Mouse (Mus musculus) forebrain, embryonic 11.5 days (tissue): ENCODE data around the gene Trpm3. TPM values are rescaled to one million over a fixed set of nuclear protein-coding genes. Genes with fewer than 3 reads are reported as not detected.

Experiments used
- ATAC-seq: fragments of 200-750 bp; cut with Nextera tagmentation; replicated peaks from 2 replicates; pipeline ENCODE4 v1.8.0; 2017; ENCODE audit warnings: moderate TSS enrichment; ENCODE audit not compliant: low FRiP score
- DNase-seq: peaks from one replicate; pipeline ENCODE4 v3.0.0-alpha.2; 2017; ENCODE audit warnings: low spot score
- H3K27ac ChIP-seq: fragments of 300-500 bp; sonication (generic); 2 replicates; pipeline ENCODE4 v1.5.1; 2014; ENCODE audit warnings: low read depth, low read length
- H3K27me3 ChIP-seq: fragments of 300-500 bp; sonication (generic); 2 replicates; pipeline ENCODE4 v1.6.1; 2014; ENCODE audit warnings: mild to moderate bottlenecking, low read length, mixed read lengths; ENCODE audit not compliant: control insufficient read depth, insufficient read depth
- H3K36me3 ChIP-seq: fragments of 300-500 bp; sonication (generic); 2 replicates; pipeline ENCODE4 v1.6.1; 2014; ENCODE audit warnings: mild to moderate bottlenecking, low read length, moderate library complexity, mixed read lengths; ENCODE audit not compliant: control insufficient read depth, insufficient read depth
- H3K4me1 ChIP-seq: fragments of 300-500 bp; sonication (generic); replicated peaks from 2 replicates; pipeline ENCODE4 v1.6.1; 2014; ENCODE audit warnings: low read length, mixed read lengths; ENCODE audit not compliant: control insufficient read depth, insufficient read depth
- H3K4me2 ChIP-seq: fragments of 300-500 bp; sonication (generic); 2 replicates; pipeline ENCODE4 v1.6.1; 2014; ENCODE audit warnings: low read depth, mild to moderate bottlenecking, low read length, moderate library complexity, mixed read lengths; ENCODE audit not compliant: severe bottlenecking
- H3K4me3 ChIP-seq: fragments of 300-500 bp; sonication (generic); 2 replicates; pipeline ENCODE4 v1.5.1; 2014; ENCODE audit warnings: low read depth, low read length
- H3K9ac ChIP-seq: fragments of 300-500 bp; sonication (generic); 2 replicates; pipeline ENCODE4 v1.6.1; 2014; ENCODE audit warnings: low read length
- H3K9me3 ChIP-seq: fragments of 300-500 bp; sonication (generic); 2 replicates; pipeline ENCODE4 v1.6.1; 2016; ENCODE audit warnings: low read length, mixed read lengths; ENCODE audit not compliant: control insufficient read depth
- WGBS: fragments of 180-500 bp; shearing (Covaris S2); extraction: QIAGEN DNeasy Blood & Tissue Kit; methylation state at CpG from one replicate; pipeline ENCODE4 v1.1.7; 2014; 5-methylcytosine and 5-hydroxymethylcytosine counted together
- polyA plus RNA-seq: library from polyadenylated mRNA; unstranded; fragments of >200 nt; fragmentation: Nextera tagmentation; extraction: Ambion mirVana; gene quantifications from 2 replicates; pipeline ENCODE4 v1.2.1, GENCODE M21; 2014

Gene Trpm3
- polyA plus RNA-seq, 1 experiment from 2014 or later, result 9.2 TPM

- Histone ChIP-seq H3K4me3 (no peak overlapping the region), H3K9me3 (no peaks in the 10 kb centered on the region), H3K9ac (no peak overlapping the region), H3K27ac (no peak overlapping the region), H3K4me1 (no peaks in the 10 kb centered on the region), H3K36me3 (no peaks in the 10 kb centered on the region), H3K27me3 (no peaks in the 10 kb centered on the region), H3K4me2 (no peak overlapping the region)
- WGBS, result 86% methylated on average over 7 of the region's 7 CpGs
- DNase-seq (no peak), ATAC-seq (no peak)
Measured at GRCm38 (mm10) chr19:22930368-22930834, 791.6 kb downstream of the Trpm3 start.

- WGBS, result 83% methylated on average over 6 of the region's 6 CpGs
Measured at GRCm38 (mm10) chr19:22931006-22931405, 792.2 kb downstream of the Trpm3 start.

GRCm38 (mm10) chr19:22935067-22935466 is 796.2 kb downstream of the Trpm3 start:
- WGBS, result 78% methylated on average over 3 of the region's 3 CpGs
- DNase-seq, result no peak
- Histone ChIP-seq H3K4me1 (no peaks in the 10 kb centered on the region), H3K9me3 (no peaks in the 10 kb centered on the region), H3K36me3 (no peaks in the 10 kb centered on the region), H3K27me3 (no peaks in the 10 kb centered on the region), H3K9ac (no peak overlapping the region), H3K4me3 (no peak overlapping the region), H3K4me2 (no peak overlapping the region), H3K27ac (no peak overlapping the region)
- no peak for ATAC-seq

More at GRCm38 (mm10) chr19:22931006-22931405, 792.2 kb downstream of the Trpm3 start:
- no peaks in the 10 kb centered on the region for H3K27me3 ChIP-seq
- no peak overlapping the region for H3K4me2 ChIP-seq
- no peak for DNase-seq
- H3K36me3 ChIP-seq, result no peaks in the 10 kb centered on the region
- no peak overlapping the region for H3K27ac ChIP-seq
- no peak for ATAC-seq
- H3K9me3 ChIP-seq, result no peaks in the 10 kb centered on the region
- no peak overlapping the region for H3K4me3 ChIP-seq
- no peak overlapping the region for H3K9ac ChIP-seq
- H3K4me1 ChIP-seq, result no peaks in the 10 kb centered on the region

- no peaks in the 10 kb centered on the region for H3K27me3 ChIP-seq
- peaks cover 3% of the 10 kb centered on the region; the same call in 1 of the 2 replicates for H3K4me1 ChIP-seq
- H3K27ac ChIP-seq, result no peak overlapping the region
- no peak overlapping the region for H3K4me2 ChIP-seq
- H3K4me3 ChIP-seq, result no peak overlapping the region
- WGBS, result 76% methylated on average over 14 of the region's 14 CpGs
- no peak for DNase-seq
- H3K36me3 ChIP-seq, result no peaks in the 10 kb centered on the region
- H3K9me3 ChIP-seq, result no peaks in the 10 kb centered on the region
- H3K9ac ChIP-seq, result no peak overlapping the region
- ATAC-seq, result no peak
Measured at GRCm38 (mm10) chr19:22938848-22939724, 800.2 kb downstream of the Trpm3 start.

GRCm38 (mm10) chr19:22939836-22940235 is 801.0 kb downstream of the Trpm3 start:
- Histone ChIP-seq H3K4me1 (peaks cover 3% of the 10 kb centered on the region; the same call in 1 of the 2 replicates), H3K36me3 (no peaks in the 10 kb centered on the region), H3K9ac (no peak overlapping the region), H3K9me3 (no peaks in the 10 kb centered on the region), H3K27ac (no peak overlapping the region), H3K4me3 (no peak overlapping the region), H3K27me3 (no peaks in the 10 kb centered on the region), H3K4me2 (no peak overlapping the region)
- DNase-seq (no peak), ATAC-seq (no peak)
- WGBS, result 45% methylated on average over 5 of the region's 5 CpGs

DNA sequence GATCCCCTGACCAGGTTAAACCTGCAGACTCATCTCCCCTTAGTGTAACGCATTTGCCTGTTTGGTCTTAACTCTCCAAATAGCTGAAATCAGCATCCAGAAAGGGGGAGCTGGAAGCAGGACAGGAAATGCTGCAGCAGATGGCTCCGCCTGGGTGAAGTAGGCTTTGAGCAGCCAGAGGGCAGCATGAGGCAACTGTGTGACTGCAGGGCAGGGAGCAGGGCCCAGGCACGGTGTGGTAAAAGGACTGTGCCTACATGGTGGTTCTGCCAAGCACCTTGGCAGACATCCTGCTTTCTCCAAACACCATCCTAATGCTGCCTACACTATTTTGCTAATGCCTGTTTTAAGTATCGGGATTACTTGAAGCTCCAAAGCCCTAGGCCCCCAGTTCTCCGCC is 801.6 kb downstream of the Trpm3 start:
- no peak for DNase-seq
- Histone ChIP-seq H3K9ac (no peak overlapping the region), H3K27me3 (no peaks in the 10 kb centered on the region), H3K9me3 (no peaks in the 10 kb centered on the region), H3K4me1 (peaks cover 3% of the 10 kb centered on the region; the same call in 1 of the 2 replicates), H3K4me2 (no peak overlapping the region), H3K27ac (no peak overlapping the region), H3K4me3 (no peak overlapping the region), H3K36me3 (no peaks in the 10 kb centered on the region)
- 54% methylated on average over 5 of the region's 5 CpGs for WGBS
- ATAC-seq, result no peak

GRCm38 (mm10) chr19:22940956-22941355 is 802.1 kb downstream of the Trpm3 start:
- Histone ChIP-seq H3K4me2 (no peak overlapping the region), H3K9me3 (no peaks in the 10 kb centered on the region), H3K27ac (no peak overlapping the region), H3K36me3 (no peaks in the 10 kb centered on the region), H3K4me3 (no peak overlapping the region), H3K27me3 (no peaks in the 10 kb centered on the region), H3K9ac (no peak overlapping the region), H3K4me1 (peaks cover 3% of the 10 kb centered on the region; the same call in 1 of the 2 replicates)
- DNase-seq (no peak), ATAC-seq (no peak)
- WGBS, result 91% methylated on average over 9 of the region's 9 CpGs

DNA sequence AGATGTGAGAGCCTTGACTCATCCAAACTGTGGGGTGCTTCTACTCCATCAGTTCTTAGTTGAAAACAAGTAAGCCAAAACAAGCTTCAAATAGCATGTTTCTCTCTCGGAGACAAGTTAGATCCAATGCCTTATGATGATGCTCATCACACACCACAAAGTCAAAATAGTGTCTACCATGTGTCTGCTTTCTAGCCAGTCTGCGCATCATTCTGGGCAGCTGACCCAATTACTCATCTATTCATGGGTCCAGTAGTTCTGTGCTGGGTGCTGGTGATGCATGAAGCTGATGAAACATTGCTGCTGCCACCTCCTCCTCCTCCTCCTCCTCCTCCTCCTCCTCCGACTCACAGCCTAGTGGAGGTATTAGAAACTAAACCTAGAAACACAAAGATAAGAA is 813.6 kb downstream of the Trpm3 start:
- Histone ChIP-seq H3K27me3 (no peaks in the 10 kb centered on the region), H3K36me3 (no peaks in the 10 kb centered on the region), H3K4me1 (no peaks in the 10 kb centered on the region), H3K4me2 (no peak overlapping the region), H3K9ac (no peak overlapping the region), H3K4me3 (no peak overlapping the region), H3K27ac (no peak overlapping the region), H3K9me3 (no peaks in the 10 kb centered on the region)
- no peak for DNase-seq
- 88% methylated on average over 3 of the region's 3 CpGs for WGBS
- no peak for ATAC-seq

- no peaks in the 10 kb centered on the region for H3K36me3 ChIP-seq
- 91% methylated on average over 4 of the region's 4 CpGs for WGBS
- ATAC-seq (no peak), DNase-seq (no peak)
- no peak overlapping the region for H3K4me2 ChIP-seq
- no peak overlapping the region for H3K27ac ChIP-seq
- no peaks in the 10 kb centered on the region for H3K4me1 ChIP-seq
- H3K9ac ChIP-seq, result no peak overlapping the region
- no peaks in the 10 kb centered on the region for H3K27me3 ChIP-seq
- H3K9me3 ChIP-seq, result no peaks in the 10 kb centered on the region
- H3K4me3 ChIP-seq, result no peak overlapping the region
Measured at GRCm38 (mm10) chr19:22953191-22953590, 814.3 kb downstream of the Trpm3 start.
